Mouse (Mus musculus): ENCODE measurements around the gene Bbs4. TPM values are rescaled to one million over a fixed set of nuclear protein-coding genes. Genes with fewer than 3 reads are reported as not detected.
A peak's percentile ranks its signal among the peaks of the same experiment; 100 is the strongest.

Bbs4 gene
- polyA plus RNA-seq, 1 experiment: 0.41 TPM

DNA sequence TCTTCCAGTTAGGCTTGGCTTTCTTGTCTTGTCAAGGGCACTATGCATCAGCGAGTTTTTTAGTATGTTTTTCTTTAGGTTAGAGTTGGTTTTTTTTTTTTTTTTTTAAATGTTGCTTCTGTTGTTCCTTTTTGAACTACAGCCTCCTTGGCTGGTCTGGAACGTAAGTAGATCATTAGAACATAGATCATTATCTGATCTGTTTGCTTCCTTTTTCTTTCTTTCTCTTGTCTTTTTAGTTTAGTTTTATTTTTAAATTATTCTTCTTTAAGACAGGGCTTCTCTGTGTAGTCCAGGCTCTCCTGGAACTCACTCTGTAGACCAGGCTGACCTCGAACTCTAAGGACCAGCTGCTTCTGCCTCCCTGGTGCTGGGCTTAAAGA lies 60.8 kb downstream of the Bbs4 start:
- no peak overlapping the region for H3K4me3 ChIP-seq (ENCODE audit: low read depth, low read length)
- WGBS: 20% methylated on average over 3 of the region's 3 CpGs

DNA sequence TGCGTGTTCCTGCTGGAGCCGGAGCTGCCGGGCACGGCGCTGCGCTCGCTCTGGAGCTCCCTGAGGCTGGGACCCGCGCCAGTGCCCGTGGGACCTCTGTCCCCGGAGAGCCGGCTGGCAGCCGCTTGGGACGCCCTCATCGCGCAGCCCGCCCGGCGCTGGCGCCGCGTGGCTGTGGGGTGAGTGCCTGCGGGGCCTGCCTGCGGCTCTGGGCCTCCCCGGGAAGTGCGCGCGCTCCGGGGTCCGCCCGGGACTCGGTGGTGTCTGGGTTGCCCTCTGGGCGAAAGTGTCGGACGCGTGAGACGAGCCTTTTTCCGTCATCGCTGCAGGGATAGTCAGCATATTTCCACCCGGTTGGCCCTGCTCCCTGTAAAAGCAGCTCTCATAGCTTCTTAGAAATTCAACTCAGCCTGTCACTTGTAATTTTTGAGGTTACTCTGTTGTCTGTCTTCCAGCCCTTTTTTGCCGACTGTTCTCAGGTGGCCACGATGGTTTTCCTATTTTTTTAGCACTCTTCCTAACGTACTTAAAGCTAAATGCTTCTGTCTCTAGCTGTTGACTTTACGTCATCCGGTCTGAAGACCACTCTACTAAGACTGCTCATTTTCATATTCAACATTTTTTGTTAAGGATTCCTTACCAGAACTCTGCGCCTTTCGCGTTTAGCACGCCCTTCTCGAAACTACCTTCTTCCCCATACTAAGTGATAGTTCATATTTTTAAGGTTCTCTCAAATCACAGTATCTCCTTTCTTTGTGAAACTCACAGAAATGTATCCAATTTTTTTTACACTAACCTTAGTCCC lies 61.4 kb downstream of the Bbs4 start:
- H3K36me3 ChIP-seq (ENCODE audit: control insufficient read depth, insufficient read depth, low read length): no peaks in the 10 kb centered on the region
- whole genome bisulfite sequencing: under 1% methylated on average over 50 of the region's 50 CpGs
- TF ChIP-seq POLR2A (IDR thresholded peaks at IDR 0.05; ENCODE audit: low read depth, low read length): no peak
- no peak for TF ChIP-seq CTCF (IDR thresholded peaks at IDR 0.05; ENCODE audit: extremely low read depth, insufficient read length, insufficient replicate concordance, low read depth, low read length)
- H3K4me1 ChIP-seq (ENCODE audit: control insufficient read depth, insufficient read depth, insufficient read length, low read length): 0 out of 2 replicates have a peak, but pooled peaks cover 3% of the 10 kb centered on the region
- no peaks in the 10 kb centered on the region for H3K27me3 ChIP-seq (ENCODE audit: control insufficient read depth, insufficient read depth, low read length)
- peak overlapping the region; percentile 78 for H3K4me3 ChIP-seq (ENCODE audit: low read depth, low read length)
- H3K27ac ChIP-seq (ENCODE audit: insufficient read depth, low read depth, low read length): peak overlapping the region; percentile 18; the same call in 1 of the 2 replicates

More for the DNA sequence above, 60.8 kb downstream of the Bbs4 start:
- H3K36me3 ChIP-seq (ENCODE audit: control insufficient read depth, insufficient read depth, low read length): no peaks in the 10 kb centered on the region; the same call in 1 of the 2 replicates
- H3K27me3 ChIP-seq (ENCODE audit: control insufficient read depth, insufficient read depth, low read length): no peaks in the 10 kb centered on the region
- H3K27ac ChIP-seq (ENCODE audit: insufficient read depth, low read depth, low read length): no peak overlapping the region
- TF ChIP-seq CTCF (IDR thresholded peaks at IDR 0.05; ENCODE audit: extremely low read depth, insufficient read length, insufficient replicate concordance, low read depth, low read length) (no peak), POLR2A (IDR thresholded peaks at IDR 0.05; ENCODE audit: low read depth, low read length) (no peak)
- 0 out of 2 replicates have a peak, but pooled peaks cover 3% of the 10 kb centered on the region for H3K4me1 ChIP-seq (ENCODE audit: control insufficient read depth, insufficient read depth, insufficient read length, low read length)

DNA sequence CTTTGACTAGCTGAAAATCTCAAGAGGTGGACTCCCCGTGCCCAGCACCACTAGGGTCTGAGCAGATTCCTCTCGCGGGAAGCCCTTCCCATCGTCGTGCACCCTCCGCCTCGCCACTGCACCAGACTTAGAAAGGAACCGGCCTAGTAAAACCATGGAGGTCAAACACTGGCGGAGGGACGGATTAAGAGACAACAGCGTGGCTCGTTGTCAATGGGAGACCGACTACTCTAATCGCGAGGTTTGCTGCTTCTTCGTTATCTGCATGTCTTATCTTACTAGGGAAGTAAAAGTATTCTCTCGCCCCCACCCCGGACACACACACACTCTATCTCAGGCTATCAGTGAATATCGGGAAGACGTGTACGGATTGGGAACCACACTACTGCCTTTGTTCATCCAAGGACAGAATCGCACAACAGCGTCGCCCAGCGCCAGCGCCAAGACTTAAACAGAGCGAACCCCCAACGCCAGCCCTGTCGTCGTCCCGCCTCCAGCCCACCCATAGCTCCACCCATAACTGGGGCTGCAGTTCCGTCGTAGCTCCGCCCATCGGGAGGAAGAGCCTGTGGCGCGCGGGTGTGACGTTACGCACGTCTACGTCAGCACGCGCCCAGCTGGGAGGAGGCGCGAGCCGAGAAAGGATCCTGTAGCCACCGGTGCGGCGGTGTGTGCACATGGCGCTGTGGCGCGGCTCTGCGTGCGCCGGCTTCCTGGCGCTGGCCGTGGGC lies 62.2 kb downstream of the Bbs4 start, which contains the start of gene Adpgk:
TSS of gene Adpgk (plus strand) at position 602 of the 731 bp plus-strand sequence.
- WGBS: under 1% methylated on average over 58 of the region's 58 CpGs
- no peaks in the 10 kb centered on the region for H3K27me3 ChIP-seq (ENCODE audit: control insufficient read depth, insufficient read depth, low read length)
- no peaks in the 10 kb centered on the region for H3K36me3 ChIP-seq (ENCODE audit: control insufficient read depth, insufficient read depth, low read length)
- H3K4me1 ChIP-seq (ENCODE audit: control insufficient read depth, insufficient read depth, insufficient read length, low read length): 0 out of 2 replicates have a peak, but pooled peaks cover 3% of the 10 kb centered on the region
- peak within 1 kb of the TSS; percentile 47 for H3K27ac ChIP-seq (ENCODE audit: insufficient read depth, low read depth, low read length)
- peak; percentile 89 for TF ChIP-seq POLR2A (IDR thresholded peaks at IDR 0.05; ENCODE audit: low read depth, low read length)
- TF ChIP-seq CTCF (IDR thresholded peaks at IDR 0.05; ENCODE audit: extremely low read depth, insufficient read length, insufficient replicate concordance, low read depth, low read length): peak; percentile 46
- peak within 1 kb of the TSS; percentile 78 for H3K4me3 ChIP-seq (ENCODE audit: low read depth, low read length)

DNA sequence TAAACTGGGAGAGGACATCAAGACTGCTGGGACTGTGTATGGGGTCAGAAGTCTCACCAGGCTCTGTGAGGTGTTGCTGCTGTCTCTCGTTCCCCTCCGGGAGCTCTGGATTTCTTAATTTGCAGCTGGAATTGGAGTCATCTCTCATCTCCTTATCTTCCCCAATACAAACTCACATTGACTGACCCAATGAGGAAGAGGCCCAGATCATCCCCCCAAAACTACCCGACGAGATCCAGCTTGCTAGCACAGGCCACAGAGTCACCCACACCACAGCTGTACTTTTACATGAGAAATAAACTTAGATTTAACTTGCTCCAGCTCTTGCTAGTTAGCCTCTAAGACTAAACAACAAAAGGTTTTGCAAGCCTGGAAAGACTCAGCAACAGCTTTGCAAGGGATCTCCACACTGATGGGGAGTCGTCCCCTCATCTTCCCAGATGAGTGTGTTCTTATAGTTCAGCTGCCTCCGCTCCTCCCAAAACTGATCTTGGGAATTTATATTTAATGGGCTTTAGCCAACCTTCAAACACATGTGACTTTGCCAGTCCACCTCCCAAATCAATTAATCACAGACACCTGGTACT lies 63.7 kb downstream of the Bbs4 start:
- no peaks in the 10 kb centered on the region for H3K36me3 ChIP-seq (ENCODE audit: control insufficient read depth, insufficient read depth, low read length)
- WGBS: 87% methylated on average over 6 of the region's 6 CpGs
- no peaks in the 10 kb centered on the region for H3K27me3 ChIP-seq (ENCODE audit: control insufficient read depth, insufficient read depth, low read length)
- no peak for TF ChIP-seq POLR2A (IDR thresholded peaks at IDR 0.05; ENCODE audit: low read depth, low read length)
- TF ChIP-seq CTCF (IDR thresholded peaks at IDR 0.05; ENCODE audit: extremely low read depth, insufficient read length, insufficient replicate concordance, low read depth, low read length): no peak
- H3K4me1 ChIP-seq (ENCODE audit: control insufficient read depth, insufficient read depth, insufficient read length, low read length): 0 out of 2 replicates have a peak, but pooled peaks cover 3% of the 10 kb centered on the region
- no peak overlapping the region for H3K27ac ChIP-seq (ENCODE audit: insufficient read depth, low read depth, low read length)
- H3K4me3 ChIP-seq (ENCODE audit: low read depth, low read length): no peak overlapping the region

DNA sequence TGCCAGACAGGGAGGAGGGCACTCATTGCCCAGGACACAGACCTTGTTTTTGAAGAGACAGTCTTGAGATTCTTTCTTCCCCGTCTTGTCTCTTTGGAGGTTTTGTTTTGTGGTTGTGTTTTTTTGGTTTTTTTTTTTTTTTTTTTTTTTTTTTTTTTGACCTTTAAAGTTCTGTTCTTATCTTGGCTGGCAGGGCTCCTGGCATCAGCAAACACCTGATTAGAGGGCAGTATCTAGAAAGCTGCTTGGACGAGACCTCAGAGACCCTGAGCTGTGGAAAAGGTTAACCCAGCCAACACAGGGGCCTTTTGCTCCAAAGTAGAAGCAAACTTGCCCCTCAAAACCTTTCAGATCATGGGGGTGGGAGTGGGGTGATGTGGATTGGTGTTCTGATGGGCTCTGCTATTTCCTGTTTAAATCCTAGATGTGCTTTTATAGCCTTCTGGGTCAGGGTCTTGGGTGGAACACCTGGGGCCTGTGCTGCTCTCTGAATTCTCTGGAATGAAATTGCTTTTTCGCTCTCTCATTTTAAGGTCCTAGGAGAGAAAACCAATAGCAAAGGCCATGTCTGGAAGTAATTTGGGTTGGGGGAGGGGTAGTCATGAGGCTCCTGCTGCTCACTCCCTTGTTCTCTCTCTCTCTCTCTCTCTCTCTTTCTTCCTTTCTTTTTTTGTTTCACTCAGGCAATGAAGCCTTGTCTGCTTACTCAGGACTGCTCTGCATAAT lies 64.5 kb downstream of the Bbs4 start:
- no peaks in the 10 kb centered on the region for H3K27me3 ChIP-seq (ENCODE audit: control insufficient read depth, insufficient read depth, low read length)
- H3K36me3 ChIP-seq (ENCODE audit: control insufficient read depth, insufficient read depth, low read length): no peaks in the 10 kb centered on the region
- no peak overlapping the region for H3K4me3 ChIP-seq (ENCODE audit: low read depth, low read length)
- TF ChIP-seq POLR2A (IDR thresholded peaks at IDR 0.05; ENCODE audit: low read depth, low read length) (no peak), CTCF (IDR thresholded peaks at IDR 0.05; ENCODE audit: extremely low read depth, insufficient read length, insufficient replicate concordance, low read depth, low read length) (no peak)
- H3K4me1 ChIP-seq (ENCODE audit: control insufficient read depth, insufficient read depth, insufficient read length, low read length): 0 out of 2 replicates have a peak, but pooled peaks cover 3% of the 10 kb centered on the region
- 61% methylated on average over 3 of the region's 3 CpGs for WGBS
- no peak overlapping the region for H3K27ac ChIP-seq (ENCODE audit: insufficient read depth, low read depth, low read length)

DNA sequence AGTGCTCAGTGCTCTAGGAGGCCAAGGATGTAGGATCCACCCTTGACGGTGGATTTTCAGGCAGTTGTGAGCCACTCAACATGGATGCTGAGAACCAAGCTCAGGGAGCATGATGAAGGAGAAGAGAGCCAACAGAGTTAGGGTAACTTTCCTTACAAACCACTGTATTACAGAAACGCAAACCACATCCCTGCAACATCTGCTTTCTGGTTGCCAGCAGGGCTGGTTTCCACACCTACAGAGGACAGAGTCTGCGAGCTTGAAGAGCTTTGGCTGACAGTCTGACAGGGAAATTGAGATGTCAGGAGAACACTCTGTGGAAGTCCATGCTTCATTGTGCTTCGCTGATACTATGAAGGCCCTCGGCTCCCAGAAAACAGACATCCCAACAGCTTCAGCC lies 65.2 kb downstream of the Bbs4 start:
- 0 out of 2 replicates have a peak, but pooled peaks cover 3% of the 10 kb centered on the region for H3K4me1 ChIP-seq (ENCODE audit: control insufficient read depth, insufficient read depth, insufficient read length, low read length)
- H3K4me3 ChIP-seq (ENCODE audit: low read depth, low read length): no peak overlapping the region
- no peaks in the 10 kb centered on the region for H3K27me3 ChIP-seq (ENCODE audit: control insufficient read depth, insufficient read depth, low read length)
- no peaks in the 10 kb centered on the region for H3K36me3 ChIP-seq (ENCODE audit: control insufficient read depth, insufficient read depth, low read length)
- no peak overlapping the region for H3K27ac ChIP-seq (ENCODE audit: insufficient read depth, low read depth, low read length)
- TF ChIP-seq POLR2A (IDR thresholded peaks at IDR 0.05; ENCODE audit: low read depth, low read length) (no peak), CTCF (IDR thresholded peaks at IDR 0.05; ENCODE audit: extremely low read depth, insufficient read length, insufficient replicate concordance, low read depth, low read length) (no peak)
- 87% methylated on average over 5 of the region's 5 CpGs for WGBS
